Mouse (Mus musculus): ENCODE results near the gene Phospho1. TPM values are rescaled to one million over a fixed set of nuclear protein-coding genes. Genes with fewer than 3 reads are reported as not detected.
A peak's percentile ranks its signal among the peaks of the same experiment; 100 is the strongest.

Gene Phospho1
- total RNA-seq, 1 experiment from 2014 or later: 0.37 TPM

- ATAC-seq (replicated peaks; ENCODE audit: low read depth, poor library complexity, severe bottlenecking): no peak
Observed at GRCm38 (mm10) chr11:95832129-95833005, 8.1 kb downstream of the Phospho1 start.

GRCm38 (mm10) chr11:95833006-95833570, 8.8 kb downstream of the Phospho1 start:
- no peak for ATAC-seq (replicated peaks; ENCODE audit: low read depth, poor library complexity, severe bottlenecking)

- ATAC-seq (replicated peaks; ENCODE audit: low read depth, poor library complexity, severe bottlenecking): no peak
Observed at GRCm38 (mm10) chr11:95833631-95834142, 9.4 kb downstream of the Phospho1 start.

- peak; percentile 69 for ATAC-seq (replicated peaks; ENCODE audit: low read depth, poor library complexity, severe bottlenecking)
Observed at GRCm38 (mm10) chr11:95834143-95834667, 9.9 kb downstream of the Phospho1 start.

- peak; percentile 52 for ATAC-seq (replicated peaks; ENCODE audit: low read depth, poor library complexity, severe bottlenecking)
Observed at GRCm38 (mm10) chr11:95834742-95835710, 10.7 kb downstream of the Phospho1 start.

GRCm38 (mm10) chr11:95835832-95836231, 11.5 kb downstream of the Phospho1 start:
- ATAC-seq (replicated peaks; ENCODE audit: low read depth, poor library complexity, severe bottlenecking): no peak

- ATAC-seq (replicated peaks; ENCODE audit: low read depth, poor library complexity, severe bottlenecking): no peak
Observed at GRCm38 (mm10) chr11:95836433-95836832, 12.1 kb downstream of the Phospho1 start.

- no peak for ATAC-seq (replicated peaks; ENCODE audit: low read depth, poor library complexity, severe bottlenecking)
Observed at GRCm38 (mm10) chr11:95837059-95837458, 12.8 kb downstream of the Phospho1 start, which contains the start of gene Gngt2. Gngt2 (plus strand) TSS chr11:95837216.

GRCm38 (mm10) chr11:95838598-95838997, 14.3 kb downstream of the Phospho1 start:
- ATAC-seq (replicated peaks; ENCODE audit: low read depth, poor library complexity, severe bottlenecking): no peak

GRCm38 (mm10) chr11:95838999-95839868, 14.9 kb downstream of the Phospho1 start:
- no peak for ATAC-seq (replicated peaks; ENCODE audit: low read depth, poor library complexity, severe bottlenecking)

GRCm38 (mm10) chr11:95840694-95841497, 16.6 kb downstream of the Phospho1 start:
- ATAC-seq (replicated peaks; ENCODE audit: low read depth, poor library complexity, severe bottlenecking): no peak

GRCm38 (mm10) chr11:95841498-95841830, 17.2 kb downstream of the Phospho1 start:
- ATAC-seq (replicated peaks; ENCODE audit: low read depth, poor library complexity, severe bottlenecking): no peak

GRCm38 (mm10) chr11:95842074-95842681, 17.9 kb downstream of the Phospho1 start, which contains the start of gene Abi3:
Abi3 (minus strand) TSS chr11:95842476.
- ATAC-seq (replicated peaks; ENCODE audit: low read depth, poor library complexity, severe bottlenecking): peak; percentile 65

GRCm38 (mm10) chr11:95842953-95843352, 18.7 kb downstream of the Phospho1 start:
- peak; percentile 50 for ATAC-seq (replicated peaks; ENCODE audit: low read depth, poor library complexity, severe bottlenecking)

GRCm38 (mm10) chr11:95843421-95843950, 19.2 kb downstream of the Phospho1 start:
- no peak for ATAC-seq (replicated peaks; ENCODE audit: low read depth, poor library complexity, severe bottlenecking)

- no peak for ATAC-seq (replicated peaks; ENCODE audit: low read depth, poor library complexity, severe bottlenecking)
Observed at GRCm38 (mm10) chr11:95844935-95845334, 20.6 kb downstream of the Phospho1 start.

- no peak for ATAC-seq (replicated peaks; ENCODE audit: low read depth, poor library complexity, severe bottlenecking)
Observed at GRCm38 (mm10) chr11:95850898-95851297, 26.6 kb downstream of the Phospho1 start.
